Mouse (Mus musculus) thymus, postnatal 36 days (tissue): ENCODE measurements around the gene Olfr630.
"Not testable (repeated sequence)": the region's sequence is repeated elsewhere in the genome, so short reads cannot be mapped to it uniquely, and the experiment has no call there.

Experiments
- DNase-seq, 2 experiments: peaks; one replicate each; pipeline ENCODE4 v3.0.0; 2022; ENCODE audit warnings: mixed read lengths in 2 of 2

Olfr630 gene

DNA sequence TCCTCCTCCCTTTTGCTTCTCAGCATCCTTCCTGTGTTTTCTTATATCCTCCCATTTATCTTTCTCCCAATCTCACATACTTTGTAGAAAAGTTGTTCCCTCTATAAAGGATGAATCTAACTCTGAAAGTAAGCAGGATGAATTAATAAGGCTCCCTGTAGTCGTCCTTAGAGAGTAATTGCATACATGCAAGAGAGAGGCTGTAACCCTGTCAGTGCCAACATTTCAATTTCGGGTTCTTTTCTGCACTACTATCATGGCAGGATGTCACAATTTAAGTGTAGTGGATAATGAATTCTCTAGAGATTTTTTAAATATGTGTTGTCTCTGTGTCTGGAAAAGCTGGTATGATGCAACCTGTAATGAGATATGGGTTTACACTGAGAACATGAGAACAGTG lies at the start of gene Olfr630:
Olfr630 (minus strand) TSS at position 101 of the 400 bp plus-strand sequence.
- no peak for DNase-seq

DNA sequence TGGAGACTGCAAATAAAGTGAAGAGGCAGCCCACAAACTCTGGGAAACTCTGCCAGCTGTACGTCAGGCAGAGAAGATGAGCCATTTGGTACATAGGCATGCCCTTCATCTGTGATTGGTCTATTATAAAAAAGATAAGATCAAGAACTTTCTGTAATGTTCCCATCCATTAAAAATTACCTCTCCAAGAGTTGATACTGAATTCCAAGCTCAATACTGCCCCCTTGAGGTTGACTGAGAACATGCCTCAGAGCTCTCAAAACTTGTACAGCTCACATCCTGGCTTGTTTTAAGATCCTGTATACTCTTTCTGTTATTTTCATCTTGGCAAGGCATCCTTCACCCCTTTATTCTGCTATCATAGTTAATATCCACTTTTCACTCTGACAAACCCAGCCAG lies 49.7 kb upstream of the Olfr630 start:
- no peak for DNase-seq

DNA sequence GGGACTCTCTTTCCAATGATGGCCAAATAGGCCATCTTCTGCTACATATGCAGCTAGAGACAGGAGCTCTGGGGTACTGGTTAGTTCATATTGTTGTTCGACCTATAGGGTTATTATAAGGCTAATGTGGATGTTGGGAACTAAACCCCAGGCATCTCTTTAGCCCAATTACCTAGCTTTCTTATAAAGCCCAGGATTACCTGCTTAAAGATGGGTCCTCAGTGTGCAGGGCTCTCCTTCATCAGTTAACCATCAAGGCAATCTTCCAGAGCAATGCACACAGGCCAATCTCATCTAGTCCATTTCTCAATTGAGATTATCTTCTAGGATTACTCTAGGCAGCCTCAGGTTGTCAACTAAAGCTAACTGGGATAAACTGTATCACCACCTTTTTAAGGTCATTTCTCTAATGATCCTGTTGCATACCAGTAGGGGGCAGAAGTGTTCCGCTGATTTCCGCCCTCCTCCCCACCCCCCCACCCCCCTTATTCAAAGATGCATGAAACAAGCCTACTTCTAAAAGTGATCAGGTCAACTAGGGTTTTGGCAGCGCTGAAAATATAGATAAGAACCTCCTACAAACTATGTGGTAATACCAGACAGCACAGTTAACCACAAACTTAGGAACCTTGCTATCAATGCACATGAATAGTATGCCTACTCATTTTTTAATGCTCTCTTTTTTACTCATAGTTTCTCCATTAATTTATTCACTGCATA lies 35.7 kb upstream of the Olfr630 start:
- DNase-seq, result no peak

DNA sequence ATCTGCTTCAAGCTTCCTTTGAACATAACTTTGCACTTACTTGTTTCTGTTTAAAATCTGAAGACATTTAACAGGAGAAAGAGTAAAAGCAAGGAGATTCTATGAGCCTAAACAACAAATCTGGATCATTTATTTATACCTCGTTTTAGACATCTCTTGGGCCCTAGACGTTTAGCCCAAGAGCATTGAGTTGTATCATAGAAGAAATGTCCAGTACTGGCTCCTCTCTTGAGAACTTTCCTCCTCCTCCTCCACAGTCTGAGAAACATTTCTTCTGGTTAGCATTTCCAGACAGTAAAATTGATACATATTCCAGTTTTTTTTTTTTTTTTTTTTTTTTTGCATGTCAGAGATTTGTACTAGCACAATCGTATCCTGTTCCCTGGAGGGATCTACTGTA lies 34.6 kb upstream of the Olfr630 start, which contains the start of gene Olfr67:
Olfr67 (minus strand) TSS at position 101 of the 400 bp plus-strand sequence.
- DNase-seq, result no peak

DNA sequence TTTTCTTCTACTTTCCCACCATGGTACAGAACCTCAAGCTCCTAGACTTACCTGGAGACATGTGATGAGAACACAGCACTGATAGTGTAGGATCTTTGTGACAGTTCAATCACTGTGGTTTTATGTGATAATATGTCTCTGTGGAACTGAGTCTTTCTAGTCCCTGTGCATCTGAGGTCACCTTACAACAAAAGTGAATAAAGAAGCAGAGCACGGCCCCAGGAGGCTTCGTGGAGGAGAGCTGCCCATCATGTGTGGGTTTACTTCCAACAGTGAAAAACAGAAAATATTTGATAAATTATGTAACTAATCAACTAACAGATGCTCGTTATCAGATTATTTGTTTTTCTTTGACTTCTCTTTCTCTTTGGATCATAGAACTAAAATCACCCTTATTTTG lies 22.5 kb upstream of the Olfr630 start, which contains the start of gene Olfr68:
Olfr68 (minus strand) TSS at position 101 of the 400 bp plus-strand sequence.
- DNase-seq, result no peak

DNA sequence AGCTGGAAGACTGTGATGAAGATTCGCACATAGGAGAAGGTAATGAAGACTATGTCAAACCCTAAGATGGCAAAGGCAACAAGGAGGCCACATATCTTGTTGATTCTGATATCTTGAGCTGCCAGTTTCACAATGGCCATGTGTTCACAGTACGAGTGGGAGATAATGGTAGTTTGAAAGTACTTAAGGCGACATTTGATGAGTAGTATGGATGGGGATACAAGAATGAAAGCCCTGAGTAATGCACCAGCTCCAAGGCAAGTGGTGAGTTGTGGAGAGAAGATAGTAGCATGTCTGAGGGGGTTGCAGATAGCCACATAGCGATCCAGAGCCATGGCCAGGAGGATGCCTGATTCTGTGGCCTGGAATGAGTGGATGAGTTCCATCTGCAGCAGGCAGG lies 20.5 kb upstream of the Olfr630 start:
- DNase-seq, result not testable (repeated sequence)

DNA sequence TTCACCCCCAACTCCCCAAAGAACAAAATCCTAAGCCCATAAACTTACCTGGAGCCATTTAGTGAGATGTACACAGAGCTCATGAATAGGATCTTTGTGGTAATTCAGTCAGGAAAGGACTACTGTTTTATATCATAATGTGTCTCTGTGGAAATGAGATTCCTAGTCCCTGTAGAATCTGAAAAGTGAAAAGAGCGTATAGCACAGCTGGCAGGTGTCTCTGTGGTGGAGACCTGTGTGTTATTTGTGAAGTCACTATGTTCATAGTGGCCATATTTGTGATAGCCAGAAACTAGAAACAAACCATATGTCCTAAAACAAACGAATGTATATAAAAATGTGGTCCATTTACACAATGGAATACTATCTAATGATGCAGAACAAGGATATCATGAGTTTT lies 14.4 kb upstream of the Olfr630 start, which contains the start of gene Olfr69:
Olfr69 (minus strand) TSS at position 101 of the 400 bp plus-strand sequence.
- DNase-seq, result no peak

DNA sequence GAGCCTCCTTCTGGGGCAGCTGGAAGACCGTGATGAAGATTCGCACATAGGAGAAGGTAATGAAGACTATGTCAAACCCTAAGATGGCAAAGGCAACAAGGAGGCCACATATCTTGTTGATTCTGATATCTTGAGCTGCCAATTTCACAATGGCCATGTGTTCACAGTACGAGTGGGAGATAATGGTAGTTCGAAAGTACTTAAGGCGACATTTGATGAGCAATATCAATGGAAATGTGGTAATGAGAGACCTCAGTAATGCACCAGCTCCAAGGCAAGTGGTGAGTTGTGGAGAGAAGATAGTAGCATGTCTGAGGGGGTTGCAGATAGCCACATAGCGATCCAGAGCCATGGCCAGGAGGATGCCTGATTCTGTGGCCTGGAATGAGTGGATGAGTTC lies 10.6 kb upstream of the Olfr630 start:
- DNase-seq, result not testable (repeated sequence)

DNA sequence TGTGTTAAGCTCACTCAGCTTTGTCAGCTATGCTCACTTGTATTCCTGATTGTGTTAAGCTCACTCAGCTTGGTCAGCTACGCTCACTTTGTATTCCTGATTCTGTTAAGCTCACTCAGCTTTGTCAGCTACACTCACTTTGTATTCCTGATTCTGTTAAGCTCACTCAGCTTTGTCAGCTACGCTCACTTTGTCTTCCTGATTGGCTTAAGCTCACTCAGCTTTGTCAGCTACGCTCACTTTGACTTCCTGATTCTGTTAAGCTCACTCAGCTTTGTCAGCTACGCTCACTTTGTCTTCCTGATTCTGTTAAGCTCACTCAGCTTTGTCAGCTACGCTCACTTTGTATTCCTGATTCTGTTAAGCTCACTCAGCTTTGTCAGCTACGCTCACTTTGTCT lies 5.1 kb upstream of the Olfr630 start:
- not testable (repeated sequence) for DNase-seq

DNA sequence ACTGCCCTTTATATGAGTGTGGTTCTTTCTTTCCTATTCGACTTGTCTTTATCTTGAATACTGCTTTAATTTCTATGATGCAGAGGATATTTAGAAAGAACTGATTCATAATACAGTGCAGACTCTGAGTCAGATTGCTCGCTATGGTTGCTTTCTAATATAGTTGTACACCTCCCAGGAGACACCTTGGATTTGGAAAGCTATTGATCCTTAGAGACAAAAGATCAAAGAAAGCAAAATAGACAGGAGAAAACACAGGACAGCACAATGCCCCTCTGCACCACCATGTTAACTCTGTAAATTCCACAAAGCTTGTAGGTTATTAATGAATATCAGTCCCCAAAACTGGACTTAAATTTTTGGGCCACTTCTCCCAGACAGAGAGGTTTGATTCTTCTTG lies 12.3 kb downstream of the Olfr630 start, which contains the start of gene Olfr629:
Olfr629 (minus strand) TSS at position 101 of the 400 bp plus-strand sequence.
- no peak for DNase-seq

DNA sequence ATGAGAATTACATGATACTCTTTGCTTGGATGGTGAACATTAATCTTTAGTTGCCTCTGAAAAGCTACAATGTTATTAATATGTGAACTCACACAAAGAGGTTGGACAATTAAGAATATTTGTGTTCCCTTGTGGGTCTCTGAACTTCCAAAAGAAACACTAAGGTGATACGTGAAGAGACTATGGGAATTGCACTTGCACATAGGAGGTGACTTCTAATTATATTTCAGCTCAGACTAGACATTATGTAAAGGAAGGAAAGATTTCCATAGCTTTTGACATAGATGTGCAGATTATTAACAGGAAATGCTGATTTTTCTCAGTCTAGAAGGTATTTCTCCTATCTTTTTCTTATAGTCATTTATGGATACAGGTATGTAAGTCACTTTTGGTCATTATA lies 27.1 kb downstream of the Olfr630 start, which contains the start of gene Olfr628:
Olfr628 (plus strand) TSS at position 301 of the 400 bp plus-strand sequence.
- no peak for DNase-seq

DNA sequence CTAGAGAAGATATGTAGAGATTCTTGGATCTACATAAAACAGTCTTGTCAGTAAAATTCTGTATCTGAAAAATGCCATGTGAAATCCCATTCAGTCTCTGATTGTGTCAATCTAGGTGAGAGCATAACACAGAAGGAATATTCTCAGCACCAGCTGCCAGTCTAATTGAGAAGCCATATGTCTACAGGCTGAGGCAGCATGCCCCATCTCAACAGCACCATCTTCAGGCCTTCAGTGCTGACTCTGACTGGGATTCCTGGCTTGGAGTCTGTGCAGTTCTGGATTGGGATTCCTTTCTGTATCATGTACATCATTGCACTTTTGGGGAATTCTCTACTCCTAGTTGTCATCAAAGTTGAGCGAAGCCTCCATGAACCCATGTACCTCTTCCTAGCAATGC lies 40.7 kb downstream of the Olfr630 start:
- DNase-seq, result not testable (repeated sequence)

DNA sequence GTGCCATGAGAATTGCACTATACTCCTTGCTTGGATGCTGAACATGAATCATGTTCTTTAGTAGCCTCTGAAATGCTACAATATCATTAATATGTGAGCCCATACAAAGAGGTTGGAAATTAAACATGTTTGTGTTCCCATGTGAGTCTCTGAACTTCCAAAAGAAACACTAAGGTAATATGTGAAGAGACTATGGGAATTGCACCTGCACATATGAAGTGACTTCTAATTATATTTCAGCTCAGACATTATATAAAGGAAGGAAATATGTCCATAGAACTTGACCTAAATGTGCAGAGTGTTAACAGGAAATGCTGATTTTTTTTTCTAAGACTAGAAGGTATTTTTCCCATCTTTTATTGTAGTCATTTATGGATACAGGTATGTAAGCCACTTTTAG lies 42.8 kb downstream of the Olfr630 start, which contains the start of gene Olfr243:
Olfr243 (plus strand) TSS at position 301 of the 400 bp plus-strand sequence.
- DNase-seq, result no peak

DNA sequence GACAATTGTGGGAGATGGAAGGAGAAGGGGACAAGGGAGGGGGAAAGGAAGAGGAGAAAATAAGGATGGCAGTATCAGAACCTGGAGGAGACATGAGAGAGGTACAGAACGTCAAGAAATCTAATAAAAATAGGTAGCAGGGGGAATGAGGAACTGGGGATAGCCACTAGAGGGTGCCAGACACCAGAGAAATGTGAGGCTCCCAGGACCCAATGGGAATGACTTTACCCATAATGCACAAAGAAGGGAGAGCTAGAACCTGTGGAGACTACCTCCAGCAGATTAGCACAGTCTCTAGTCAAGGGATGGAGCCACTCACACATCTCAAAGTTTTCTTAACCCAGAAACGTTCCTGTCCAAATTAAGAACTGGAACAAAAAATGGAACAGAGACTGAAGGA lies 45.1 kb downstream of the Olfr630 start:
- DNase-seq, result no peak
